Mouse (Mus musculus) midbrain, postnatal 0 days (tissue): ENCODE results near the gene Dhx29. TPM values are rescaled to one million over a fixed set of nuclear protein-coding genes. Genes with fewer than 3 reads are reported as not detected.

Experiments used
- polyA plus RNA-seq: library from polyadenylated mRNA; unstranded; fragments of >200 nt; fragmentation: Nextera tagmentation; extraction: Ambion mirVana; gene quantifications from 2 replicates; pipeline ENCODE4 v1.2.1, GENCODE M21; 2015
- total RNA-seq: library from RNA; depleted of rRNA; stranded (reverse); fragments of >200 nt; gene quantifications from 2 replicates; pipeline ENCODE4 v1.2.3, GENCODE M21; 2014; rRNA removed

Dhx29 gene
- total and polyA plus RNA-seq, 2 experiments from 2014 or later = 18.0 to 30.6 TPM

Other genes starting within 250 kb of the Dhx29 start
- 59.7 and 59.9 TPM in 2 replicates for gene Plpp1, start 126.7 kb upstream of the Dhx29 start, total RNA-seq
- 87.2 and 91.0 TPM in 2 replicates for gene Plpp1, start 126.7 kb upstream of the Dhx29 start, polyA plus RNA-seq
- gene Mtrex, start 56 bp upstream of the Dhx29 start, total RNA-seq = 24.2 and 34.3 TPM in 2 replicates
- gene Mtrex, start 56 bp upstream of the Dhx29 start, polyA plus RNA-seq = 35.5 and 40.5 TPM in 2 replicates
- 1.6 and 7.9 TPM in 2 replicates for gene Ccno, start 60.3 kb downstream of the Dhx29 start, total RNA-seq
- 1.0 and 1.1 TPM in 2 replicates for gene Ccno, start 60.3 kb downstream of the Dhx29 start, polyA plus RNA-seq
- 0.77 and 1.4 TPM in 2 replicates for gene Mcidas, start 66.4 kb downstream of the Dhx29 start, total RNA-seq
- 0.38 and 0.81 TPM in 2 replicates for gene Mcidas, start 66.4 kb downstream of the Dhx29 start, polyA plus RNA-seq
- 1.7 and 2.0 TPM in 2 replicates for gene Cdc20b, start 107.7 kb downstream of the Dhx29 start, total RNA-seq
- gene Cdc20b, start 107.7 kb downstream of the Dhx29 start, polyA plus RNA-seq = 0.15 and 0.18 TPM in 2 replicates
- gene Gpx8, start 119.0 kb downstream of the Dhx29 start, total RNA-seq = 16.2 and 27.1 TPM in 2 replicates
- 37.5 and 41.7 TPM in 2 replicates for gene Gpx8, start 119.0 kb downstream of the Dhx29 start, polyA plus RNA-seq
- gene Gzma, start 173.5 kb downstream of the Dhx29 start, total RNA-seq = not detected in 2 replicates
- not detected in 2 replicates for gene Gzma, start 173.5 kb downstream of the Dhx29 start, polyA plus RNA-seq